Mouse (Mus musculus) CH12.LX (cell line): Measurements from ENCODE around the gene Epb41l1. TPM values are rescaled to one million over a fixed set of nuclear protein-coding genes. Genes with fewer than 3 reads are reported as not detected.

Source experiments
- DNase-seq: peaks from one replicate; pipeline ENCODE4 v3.0.0-alpha.2; 2013; ENCODE audit errors: extremely low read depth
- H3K27ac ChIP-seq: 2 replicates; pipeline ENCODE4 v1.5.1; 2012; ENCODE audit warnings: low read depth, mild to moderate bottlenecking, control low read depth, moderate library complexity; ENCODE audit not compliant: insufficient read depth
- H3K27me3 ChIP-seq: replicated peaks from 2 replicates; pipeline ENCODE3; 2012; ENCODE audit warnings: inconsistent platforms
- H3K36me3 ChIP-seq, 2 experiments: replicated peaks in 1 of 2; 2 replicates each; pipeline versions ENCODE3 to v1.6.1; 2012; ENCODE audit warnings: inconsistent platforms in 1 of 2, low read length in 1 of 2, mild to moderate bottlenecking in 1 of 2, mixed read lengths in 1 of 2, moderate library complexity in 1 of 2; ENCODE audit not compliant: control insufficient read depth in 1 of 2, insufficient read depth in 1 of 2
- H3K4me1 ChIP-seq, 2 experiments: 2 replicates each; pipeline ENCODE4 v1.6.1; 2012; ENCODE audit warnings: inconsistent platforms in 1 of 2, moderate library complexity in 1 of 2; ENCODE audit not compliant: insufficient read depth in 2 of 2, control insufficient read depth in 1 of 2
- H3K4me2 ChIP-seq: 2 replicates; pipeline ENCODE4 v1.6.1; 2012; ENCODE audit warnings: low read depth, mild to moderate bottlenecking, control low read depth; ENCODE audit not compliant: poor library complexity, insufficient read depth, severe bottlenecking
- H3K4me3 ChIP-seq, 3 experiments: fragments of 150-350 bp in 1 of 3; sonication (generic) in 1 of 3; replicated peaks in 1 of 3; 2 replicates each; pipeline versions ENCODE3 to v1.5.1; 2011 to 2012; ENCODE audit warnings: low read depth in 2 of 3, low read length in 2 of 3, mild to moderate bottlenecking in 2 of 3, moderate library complexity in 2 of 3, control low read depth in 1 of 3, improper control_type of control experiment in 1 of 3, inconsistent platforms in 1 of 3, mixed read lengths in 1 of 3; ENCODE audit not compliant: poor library complexity in 1 of 3
- H3K79me2 ChIP-seq: replicated peaks from 2 replicates; pipeline ENCODE4 v1.6.1; 2012; ENCODE audit warnings: mild to moderate bottlenecking, moderate library complexity; ENCODE audit not compliant: control insufficient read depth, poor library complexity, insufficient read depth, severe bottlenecking; ENCODE audit errors: extremely low read depth
- H3K9ac ChIP-seq: 2 replicates; pipeline ENCODE4 v1.6.1; 2012; ENCODE audit warnings: low read depth, mild to moderate bottlenecking, control low read depth, moderate library complexity; ENCODE audit not compliant: insufficient read depth
- H3K9me3 ChIP-seq: replicated peaks from 2 replicates; pipeline ENCODE3; 2012; ENCODE audit warnings: low read length, inconsistent platforms, mixed read lengths
- BHLHE40 ChIP-seq: IDR thresholded peaks from 2 replicates; pipeline ENCODE4 v1.6.1; 2011; ENCODE audit warnings: mild to moderate bottlenecking, low read depth, low read length, improper control_type of control experiment
- E2F4 ChIP-seq: IDR thresholded peaks from 2 replicates; pipeline ENCODE4 v1.6.1; 2011; ENCODE audit warnings: low read depth, low read length, improper control_type of control experiment; ENCODE audit not compliant: insufficient replicate concordance
- ETS1 ChIP-seq: conservative IDR thresholded peaks from 2 replicates; pipeline ENCODE4 v1.6.1; 2012; ENCODE audit warnings: low read depth, mild to moderate bottlenecking, inconsistent platforms, low read length, improper control_type of control experiment, moderate library complexity
- GABPA ChIP-seq: IDR thresholded peaks from 2 replicates; pipeline ENCODE4 v1.6.1; 2012; ENCODE audit warnings: low read depth, low read length, improper control_type of control experiment, inconsistent platforms; ENCODE audit not compliant: insufficient replicate concordance
- HCFC1 ChIP-seq: IDR thresholded peaks from 2 replicates; pipeline ENCODE4 v1.6.1; 2012; ENCODE audit warnings: low read depth, mild to moderate bottlenecking, inconsistent platforms, low read length, improper control_type of control experiment
- IRF4 ChIP-seq: IDR thresholded peaks from 2 replicates; pipeline ENCODE4 v1.6.1; 2014; ENCODE audit warnings: low read depth, mild to moderate bottlenecking, inconsistent platforms, low read length, improper control_type of control experiment
- JUN ChIP-seq: IDR thresholded peaks from 2 replicates; pipeline ENCODE4 v1.6.1; 2011; ENCODE audit warnings: low read depth, mild to moderate bottlenecking, low read length, improper control_type of control experiment, moderate library complexity; ENCODE audit not compliant: insufficient read depth
- KAT2A ChIP-seq: IDR thresholded peaks from 2 replicates; pipeline ENCODE4 v1.6.1; 2012; ENCODE audit warnings: low read length, improper control_type of control experiment, inconsistent platforms; ENCODE audit not compliant: insufficient replicate concordance
- MAZ ChIP-seq: IDR thresholded peaks from 2 replicates; pipeline ENCODE4 v1.6.1; 2012; ENCODE audit warnings: low read depth, mild to moderate bottlenecking, inconsistent platforms, low read length, improper control_type of control experiment, moderate library complexity
- MEF2A ChIP-seq: IDR thresholded peaks from 2 replicates; pipeline ENCODE4 v1.6.1; 2014; ENCODE audit warnings: low read depth, mild to moderate bottlenecking, inconsistent platforms, low read length, improper control_type of control experiment, borderline replicate concordance
- MXI1 ChIP-seq: IDR thresholded peaks from 2 replicates; pipeline ENCODE4 v1.6.1; 2011; ENCODE audit warnings: mild to moderate bottlenecking, low read depth, low read length, improper control_type of control experiment
- MYC ChIP-seq: IDR thresholded peaks from 2 replicates; pipeline ENCODE4 v1.6.1; 2011; ENCODE audit warnings: low read depth, mild to moderate bottlenecking, improper control_type of control experiment, low read length
- NELFE ChIP-seq: IDR thresholded peaks from 2 replicates; pipeline ENCODE4 v1.6.1; 2011; ENCODE audit warnings: low read depth, low read length, improper control_type of control experiment
- NRF1 ChIP-seq: IDR thresholded peaks from 2 replicates; pipeline ENCODE4 v1.6.1; 2014; ENCODE audit warnings: low read depth, mild to moderate bottlenecking, inconsistent platforms, low read length, improper control_type of control experiment, moderate library complexity
- POLR2A ChIP-seq: IDR thresholded peaks from 2 replicates; pipeline ENCODE4 v1.6.1; 2011; ENCODE audit warnings: low read depth, mild to moderate bottlenecking, improper control_type of control experiment, low read length
- RAD21 ChIP-seq: IDR thresholded peaks from 2 replicates; pipeline ENCODE4 v1.6.1; 2011; ENCODE audit warnings: low read depth, mild to moderate bottlenecking, low read length, improper control_type of control experiment, moderate library complexity
- RCOR1 ChIP-seq: conservative IDR thresholded peaks from 2 replicates; pipeline ENCODE4 v1.6.1; 2012; ENCODE audit warnings: low read depth, mild to moderate bottlenecking, inconsistent platforms, low read length, improper control_type of control experiment
- TBP ChIP-seq: conservative IDR thresholded peaks from 2 replicates; pipeline ENCODE4 v1.6.1; 2011; ENCODE audit warnings: low read depth, low read length, improper control_type of control experiment
- USF1 ChIP-seq: IDR thresholded peaks from 2 replicates; pipeline ENCODE4 v1.6.1; 2014; ENCODE audit warnings: low read depth, mild to moderate bottlenecking, inconsistent platforms, low read length, improper control_type of control experiment
- USF2 ChIP-seq: conservative IDR thresholded peaks from 2 replicates; pipeline ENCODE4 v1.6.1; 2011; ENCODE audit warnings: low read depth, low read length, improper control_type of control experiment
- ZKSCAN1 ChIP-seq: IDR thresholded peaks from 2 replicates; pipeline ENCODE4 v1.6.1; 2012; ENCODE audit warnings: low read depth, inconsistent platforms, low read length, improper control_type of control experiment, borderline replicate concordance
- dilution Hi-C: fragments of 300-500 bp; cut with MboI; formaldehyde crosslinking; loops from 2 replicates; pipeline ENCODE4 v1.14.3; 2020; ENCODE audit warnings: low sequenced_read_pairs; ENCODE audit not compliant: extremely low pct_unique_long_range_greater_than_20kb, extremely low pct_ligation_motif_present
- in situ Hi-C: fragments of 300-500 bp; cut with MboI; formaldehyde crosslinking; loops from 3 replicates; pipeline ENCODE4 v1.14.3; 2019; ENCODE audit warnings: low sequenced_read_pairs, low pct_ligation_motif_present, low pct_unique_long_range_greater_than_20kb, mixed read lengths
- polyA plus RNA-seq: library from polyadenylated mRNA; unstranded; fragments of >175 nt; gene quantifications from 2 replicates; pipeline ENCODE4 v1.2.1, GENCODE M21; 2012; ENCODE audit warnings: low read depth; ENCODE audit not compliant: insufficient read length
- total RNA-seq, 2 experiments: library from RNA; depleted of rRNA; stranded (reverse); fragments of 300-350 nt in 1 of 2; fragments of >200 nt in 1 of 2; gene quantifications; 2 replicates each; pipeline ENCODE4 v1.2.3; 2012 to 2014

The Epb41l1 gene
- total and polyA plus RNA-seq, 3 experiments, result 0.21 TPM; not detected in 2

- dilution Hi-C loops, result no loop called here
- DNase-seq, result no peak
- no peaks in the 10 kb centered on the region for H3K9me3 ChIP-seq
- TF ChIP-seq POLR2A (no peak), GABPA (no peak), HCFC1 (no peak), USF2 (no peak), USF1 (no peak), JUN (no peak), ETS1 (no peak), ZKSCAN1 (no peak), MAZ (no peak), NRF1 (no peak)
- no peaks in the 10 kb centered on the region for H3K36me3 ChIP-seq
- H3K27ac ChIP-seq, result no peak overlapping the region
- no peak overlapping the region for H3K4me2 ChIP-seq
- in situ Hi-C loops, result no loop called here
- H3K4me3 ChIP-seq, result no peak overlapping the region
- H3K79me2 ChIP-seq, result no peaks in the 10 kb centered on the region
- H3K4me1 ChIP-seq, result no peaks in the 10 kb centered on the region
- H3K9ac ChIP-seq, result no peak overlapping the region
- H3K27me3 ChIP-seq, result peaks cover 82% of the 10 kb centered on the region
Observed at GRCm38 (mm10) chr2:156486086-156486751, 65.5 kb downstream of the Epb41l1 start.

- Histone ChIP-seq H3K9ac (no peak overlapping the region), H3K4me1 (no peaks in the 10 kb centered on the region), H3K4me2 (no peak overlapping the region), H3K27ac (no peak overlapping the region), H3K27me3 (peaks cover 82% of the 10 kb centered on the region), H3K9me3 (no peaks in the 10 kb centered on the region), H3K79me2 (no peaks in the 10 kb centered on the region), H3K4me3 (no peak overlapping the region), H3K36me3 (no peaks in the 10 kb centered on the region)
- in situ Hi-C loops (no loop called here), dilution Hi-C loops (no loop called here)
- no peak for TF ChIP-seq NELFE
- no peak for TF ChIP-seq JUN
- TF ChIP-seq HCFC1, result no peak
- TF ChIP-seq USF1, result no peak
- no peak for TF ChIP-seq KAT2A
- TF ChIP-seq MYC, result no peak
- no peak for TF ChIP-seq IRF4
- no peak for TF ChIP-seq TBP
- TF ChIP-seq USF2, result no peak
- TF ChIP-seq GABPA, result no peak
- TF ChIP-seq RAD21, result no peak
- no peak for TF ChIP-seq MEF2A
- TF ChIP-seq E2F4, result no peak
- TF ChIP-seq MXI1, result no peak
- TF ChIP-seq RCOR1, result no peak
- no peak for TF ChIP-seq BHLHE40
- TF ChIP-seq ETS1, result no peak
- DNase-seq, result no peak
Observed at GRCm38 (mm10) chr2:156487589-156488160, 67.0 kb downstream of the Epb41l1 start.
